Mouse (Mus musculus) brown adipose tissue, adult 24 weeks (tissue): Measurements from ENCODE around the gene Zbtb42. TPM values are rescaled to one million over a fixed set of nuclear protein-coding genes. Genes with fewer than 3 reads are reported as not detected.

Experiments used
- H3K27ac ChIP-seq: fragments of 200-500 bp; replicated peaks from 2 replicates; pipeline ENCODE4 v1.5.1; 2012; ENCODE audit warnings: low read depth, mild to moderate bottlenecking, low read length
- H3K4me1 ChIP-seq: fragments of 200-500 bp; 2 replicates; pipeline ENCODE4 v1.6.1; 2012; ENCODE audit warnings: low read length, mixed read lengths; ENCODE audit not compliant: control insufficient read depth, insufficient read depth, insufficient read length
- H3K4me3 ChIP-seq: fragments of 200-500 bp; 2 replicates; pipeline ENCODE4 v1.5.1; 2012; ENCODE audit warnings: low read depth, mild to moderate bottlenecking, low read length, moderate library complexity; ENCODE audit not compliant: insufficient read depth
- polyA plus RNA-seq: library from polyadenylated mRNA; stranded (reverse); fragments of >200 nt; gene quantifications from 2 replicates; pipeline ENCODE4 v1.2.4, GENCODE M21; 2012; ENCODE audit not compliant: missing spikeins, insufficient read depth, insufficient read length

Gene Zbtb42
- polyA plus RNA-seq, 1 experiment: 0.75 TPM

DNA sequence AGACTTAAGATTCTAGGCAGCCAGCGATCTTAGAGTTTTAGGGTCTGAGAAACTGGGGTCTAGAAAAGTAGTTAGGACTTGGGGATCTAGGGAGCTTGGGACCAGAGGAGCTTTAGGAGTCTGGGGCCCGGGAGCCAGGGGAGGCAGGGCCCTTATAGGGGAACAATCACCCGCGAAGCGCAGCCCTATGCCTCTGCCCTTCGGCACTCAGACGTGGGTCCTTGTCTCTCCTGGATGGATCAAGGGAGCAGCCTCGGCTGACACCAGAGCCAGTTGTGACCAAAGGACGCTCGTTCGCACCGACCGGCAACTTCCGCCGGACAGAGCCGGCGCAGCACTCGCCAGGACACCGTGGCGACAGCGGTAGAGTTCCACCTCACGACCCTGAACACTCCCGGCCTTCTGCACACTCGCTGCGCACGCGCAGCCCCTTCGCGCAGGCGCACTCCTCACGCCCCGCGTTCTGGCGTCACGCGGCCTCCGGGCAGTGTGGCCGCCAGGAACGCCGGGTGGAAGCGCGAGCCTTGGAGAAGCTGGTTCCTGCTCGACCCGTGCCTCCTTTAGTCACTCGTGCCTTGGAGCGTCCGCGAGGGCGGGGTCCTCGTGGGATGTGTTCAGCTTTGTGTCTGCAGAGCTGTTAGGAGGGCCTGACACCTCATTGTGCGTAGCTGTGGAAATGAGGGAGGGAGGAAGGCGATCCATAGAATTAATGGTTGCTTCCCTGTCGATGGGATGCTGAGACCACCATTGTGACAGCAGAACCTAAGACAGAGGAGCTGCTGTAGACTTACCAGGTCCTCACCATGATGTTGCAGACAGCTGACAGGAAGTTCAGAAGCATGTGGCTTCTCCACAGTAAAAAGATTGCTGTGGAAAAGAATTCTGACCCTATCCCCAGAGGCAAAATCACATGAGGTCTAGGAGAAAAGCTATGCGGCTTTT is 14.8 kb downstream of the Zbtb42 start:
- Histone ChIP-seq H3K4me1 (peaks cover 9% of the 10 kb centered on the region; the same call in 1 of the 2 replicates), H3K4me3 (peak overlapping the region; percentile 90), H3K27ac (peak overlapping the region; percentile 94)

DNA sequence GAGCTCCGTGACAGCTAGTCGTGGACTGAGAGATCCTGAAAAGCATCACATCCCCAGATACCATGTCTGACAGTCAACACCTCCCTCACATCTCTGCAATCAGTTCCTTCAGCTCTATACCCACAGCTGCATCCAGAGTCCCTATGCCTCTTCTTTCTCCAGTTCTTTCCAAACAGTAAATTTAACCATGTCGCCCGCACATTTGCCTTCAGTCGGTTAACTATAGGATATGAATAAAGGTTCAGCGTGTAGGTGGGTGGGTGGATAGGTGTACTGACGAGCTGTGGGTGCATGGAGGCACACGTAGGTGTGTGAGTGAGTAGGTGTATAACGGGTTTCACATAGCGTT is 15.5 kb downstream of the Zbtb42 start:
- peak overlapping the region; percentile 90 for H3K4me3 ChIP-seq
- H3K27ac ChIP-seq: no peak overlapping the region
- H3K4me1 ChIP-seq: peaks cover 9% of the 10 kb centered on the region; the same call in 1 of the 2 replicates

DNA sequence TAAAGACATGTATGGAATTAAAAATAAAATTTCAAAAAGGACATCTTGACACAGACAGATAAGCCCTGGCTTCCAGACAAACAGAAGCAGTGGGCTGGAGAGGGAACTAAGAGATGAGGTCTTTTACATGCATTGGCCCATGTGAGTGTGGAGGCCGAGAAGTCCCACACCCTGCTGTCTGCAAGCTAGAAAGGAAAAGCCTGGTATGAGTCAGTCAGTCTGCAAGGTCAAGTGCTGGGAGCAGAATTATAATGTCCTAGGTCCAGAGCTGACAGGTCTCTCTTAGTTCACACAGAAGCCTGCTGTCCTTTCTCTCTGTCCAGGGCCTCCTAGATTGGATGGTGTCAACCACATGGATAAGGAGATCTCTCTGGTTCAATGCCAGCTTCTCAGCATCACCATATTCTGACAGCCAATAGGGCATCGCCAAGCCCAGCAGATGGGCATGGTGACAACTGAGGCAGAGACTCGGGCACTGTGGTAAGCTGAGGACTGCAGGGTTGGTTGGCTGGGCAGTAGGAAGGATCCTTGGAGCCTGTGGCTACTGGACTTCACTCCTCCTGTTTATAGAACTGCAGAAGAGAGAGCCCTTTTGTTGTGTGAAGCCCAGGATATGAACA is 18.3 kb downstream of the Zbtb42 start:
- Histone ChIP-seq H3K4me1 (peaks cover 14% of the 10 kb centered on the region; the same call in 1 of the 2 replicates), H3K4me3 (no peak overlapping the region)

DNA sequence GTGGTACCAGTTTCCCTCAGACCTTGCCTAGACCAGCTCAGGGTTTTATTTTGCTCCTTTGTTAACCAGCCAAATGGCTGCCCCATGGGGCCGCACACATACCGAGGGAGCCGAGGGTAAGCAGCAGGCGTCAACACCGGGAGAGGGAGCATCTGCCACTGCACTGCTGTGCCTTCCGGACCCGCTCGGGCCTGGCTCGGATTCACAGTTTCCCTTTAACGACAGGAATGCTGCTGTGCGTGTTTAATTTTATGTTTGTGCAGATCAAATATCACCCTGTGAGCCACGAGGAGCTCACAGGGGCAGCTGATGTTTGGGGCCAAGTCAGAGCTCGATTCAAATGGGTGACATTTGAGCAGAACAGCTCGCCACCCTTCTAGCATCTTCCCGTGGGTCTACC is 21.9 kb downstream of the Zbtb42 start:
- Histone ChIP-seq H3K4me1 (0 out of 2 replicates have a peak, but pooled peaks cover 5% of the 10 kb centered on the region), H3K4me3 (no peak overlapping the region), H3K27ac (no peak overlapping the region)

More for the DNA sequence above, 18.3 kb downstream of the Zbtb42 start:
- no peak overlapping the region for H3K27ac ChIP-seq

DNA sequence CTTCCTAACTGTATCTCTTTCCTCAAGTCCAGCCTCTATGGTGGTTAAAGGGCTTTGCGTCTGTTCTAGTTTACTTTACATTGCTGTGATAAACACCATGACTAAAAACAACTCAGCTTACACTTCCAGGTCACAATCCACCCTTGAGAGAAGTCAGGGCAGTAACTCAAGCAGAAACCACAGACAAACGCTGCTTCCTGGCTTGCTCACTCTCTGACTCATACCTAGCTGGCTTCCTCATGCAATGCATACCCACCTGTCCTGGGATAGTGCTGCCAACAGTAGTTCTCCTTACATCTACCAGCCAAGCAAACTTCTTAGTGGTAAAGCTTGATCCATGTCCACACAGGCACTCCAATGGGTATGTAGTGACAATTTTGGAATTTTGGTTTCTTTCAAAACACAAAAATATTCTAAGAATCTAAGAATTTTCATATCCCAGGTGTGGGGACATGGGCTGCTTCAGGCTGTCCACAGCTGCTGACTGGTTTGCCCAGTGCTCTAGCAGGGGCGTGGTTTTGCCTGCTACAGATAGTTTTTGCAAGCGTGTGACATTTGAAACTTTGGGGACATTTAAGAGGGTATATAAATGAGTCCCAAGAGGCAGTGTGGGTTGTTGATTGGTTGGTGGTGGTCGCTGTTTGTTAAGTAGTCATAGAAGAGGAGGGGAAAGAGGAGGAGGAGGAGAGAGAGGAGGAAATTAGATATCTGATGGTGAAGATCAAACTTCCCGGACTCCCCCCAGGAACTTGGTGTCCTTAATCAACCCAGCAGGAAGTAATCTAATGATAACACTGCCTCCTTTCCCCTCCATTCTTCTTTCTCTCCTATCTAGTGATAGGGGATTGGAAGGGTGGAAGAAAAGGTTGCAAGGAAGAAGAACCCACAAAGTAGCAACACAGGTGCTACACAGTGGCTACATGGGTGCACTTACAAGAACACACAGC is 24.0 kb downstream of the Zbtb42 start:
- Histone ChIP-seq H3K4me1 (0 out of 2 replicates have a peak, but pooled peaks cover 5% of the 10 kb centered on the region), H3K4me3 (no peak overlapping the region), H3K27ac (no peak overlapping the region)

DNA sequence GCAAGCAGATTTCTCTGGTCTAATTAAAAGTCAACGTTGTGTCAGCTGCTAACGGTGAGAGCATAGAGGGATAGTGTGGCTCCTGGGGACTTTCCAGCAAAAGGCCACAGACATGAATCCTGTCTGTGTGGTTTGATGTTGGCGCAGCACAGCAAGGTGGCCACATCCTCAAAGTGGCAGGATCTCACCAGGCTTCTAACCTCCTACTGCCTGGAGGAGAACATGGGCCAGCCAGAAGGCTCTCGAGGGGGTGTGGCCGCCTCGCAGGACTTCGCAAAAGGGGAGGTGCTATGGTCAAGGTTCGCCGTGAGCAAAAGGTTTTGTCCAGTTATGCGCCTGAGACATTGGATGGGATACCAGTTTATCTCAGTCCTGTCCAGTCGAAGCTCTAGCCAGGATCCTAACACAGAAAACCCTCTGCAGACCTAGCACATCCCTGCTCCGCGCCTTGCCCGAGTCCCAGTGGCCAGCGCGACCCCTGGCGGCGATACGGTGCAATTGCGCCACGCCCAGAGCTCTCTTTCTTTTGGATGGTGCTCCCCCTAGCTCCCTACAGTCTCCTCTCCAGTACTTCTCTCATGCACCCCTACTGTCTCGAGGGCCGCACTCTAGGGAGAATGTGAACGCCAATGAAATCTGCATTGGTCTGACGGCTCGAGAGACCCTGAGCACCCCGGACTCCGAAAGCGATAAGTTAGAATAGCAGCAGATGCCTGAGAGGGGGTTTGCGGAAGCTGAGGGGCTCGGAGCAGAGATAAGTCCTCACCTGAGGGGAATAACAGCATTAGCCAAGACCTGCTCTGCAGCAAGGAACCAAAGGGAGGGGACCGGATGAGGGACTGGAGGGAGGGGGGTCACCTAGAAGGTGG is 28.3 kb downstream of the Zbtb42 start:
- H3K4me3 ChIP-seq: no peak overlapping the region; the same call in 1 of the 2 replicates
- no peak overlapping the region for H3K27ac ChIP-seq
- no peaks in the 10 kb centered on the region for H3K4me1 ChIP-seq

DNA sequence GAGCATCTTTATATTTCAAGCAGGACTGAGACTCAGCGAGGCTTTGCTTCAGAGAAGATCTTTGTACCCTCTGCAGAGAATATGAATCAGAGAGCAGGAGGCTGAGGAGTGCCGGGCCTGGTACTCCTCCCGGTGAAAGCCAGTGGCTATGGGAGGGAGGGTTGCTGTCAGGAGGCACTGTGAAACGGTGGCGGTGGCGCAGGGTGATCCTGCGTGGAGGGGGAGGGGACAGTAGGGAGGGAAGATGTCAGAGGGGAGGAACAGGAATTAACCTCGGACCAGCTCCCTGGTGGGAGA is 28.9 kb downstream of the Zbtb42 start:
- H3K4me3 ChIP-seq: no peak overlapping the region
- no peaks in the 10 kb centered on the region for H3K4me1 ChIP-seq
- H3K27ac ChIP-seq: no peak overlapping the region

DNA sequence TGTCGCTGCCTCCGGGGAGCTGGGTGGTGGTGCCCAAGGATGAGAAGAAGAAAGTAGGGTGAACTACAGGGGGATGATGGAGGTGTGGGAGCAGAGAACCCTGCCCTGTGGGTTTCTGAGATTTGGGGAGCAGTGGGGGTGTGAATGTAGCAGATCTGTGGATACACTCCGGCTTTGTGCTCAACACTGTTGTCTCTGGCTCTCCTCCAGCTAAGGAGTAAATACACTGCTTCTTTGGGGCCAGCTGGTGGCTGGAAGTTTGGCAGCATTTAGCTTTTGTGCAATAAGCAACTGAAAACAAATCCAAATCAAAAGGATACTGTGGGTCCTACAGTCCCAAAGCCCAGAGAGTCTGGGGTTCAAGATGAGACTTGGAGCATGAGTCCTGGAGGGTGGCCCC is 35.4 kb downstream of the Zbtb42 start:
- Histone ChIP-seq H3K27ac (no peak overlapping the region), H3K4me3 (no peak overlapping the region), H3K4me1 (no peaks in the 10 kb centered on the region)

DNA sequence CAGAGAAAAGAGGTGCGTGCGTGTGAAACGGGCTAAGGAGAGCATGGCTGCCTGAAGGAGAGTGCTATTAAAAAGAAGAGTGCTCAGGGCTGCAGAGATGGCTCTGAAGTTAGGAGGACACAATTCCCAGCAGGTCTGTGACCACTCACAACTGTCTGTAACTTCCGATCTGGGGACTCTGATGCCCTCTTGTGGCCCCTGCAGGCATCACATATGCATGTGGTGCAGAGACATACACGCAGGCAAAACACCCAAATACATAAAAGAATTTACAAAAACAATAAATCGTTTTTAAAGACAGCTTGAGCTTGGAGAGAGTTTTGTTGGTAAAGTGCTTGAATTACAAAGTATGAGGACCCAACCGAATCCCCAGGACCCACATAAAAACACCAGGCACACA is 38.5 kb downstream of the Zbtb42 start:
- Histone ChIP-seq H3K27ac (no peak overlapping the region), H3K4me1 (no peaks in the 10 kb centered on the region)

DNA sequence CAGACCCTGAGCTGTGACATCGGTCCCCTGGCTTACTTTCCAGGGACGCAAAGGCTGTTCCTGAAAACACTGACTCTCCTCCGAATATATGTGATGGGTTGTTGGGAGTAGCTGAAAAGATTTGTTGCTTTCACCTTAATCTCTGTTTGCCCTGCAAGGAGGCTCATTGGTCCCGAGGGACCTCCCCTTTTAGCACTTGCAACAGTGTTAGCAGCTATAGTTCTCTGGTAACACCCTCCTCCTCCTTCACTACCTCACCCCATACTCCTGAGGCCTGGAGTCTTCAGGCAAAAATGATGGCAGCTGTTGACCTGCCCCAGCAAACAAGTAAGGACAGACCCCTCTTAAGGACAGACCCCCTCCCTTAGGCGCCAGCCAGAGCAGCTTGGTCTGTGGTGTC is 40.4 kb downstream of the Zbtb42 start:
- H3K27ac ChIP-seq: no peak overlapping the region
- no peak overlapping the region for H3K4me3 ChIP-seq
- peaks cover 4% of the 10 kb centered on the region; the same call in 1 of the 2 replicates for H3K4me1 ChIP-seq

More for the DNA sequence above, 38.5 kb downstream of the Zbtb42 start:
- no peak overlapping the region for H3K4me3 ChIP-seq

DNA sequence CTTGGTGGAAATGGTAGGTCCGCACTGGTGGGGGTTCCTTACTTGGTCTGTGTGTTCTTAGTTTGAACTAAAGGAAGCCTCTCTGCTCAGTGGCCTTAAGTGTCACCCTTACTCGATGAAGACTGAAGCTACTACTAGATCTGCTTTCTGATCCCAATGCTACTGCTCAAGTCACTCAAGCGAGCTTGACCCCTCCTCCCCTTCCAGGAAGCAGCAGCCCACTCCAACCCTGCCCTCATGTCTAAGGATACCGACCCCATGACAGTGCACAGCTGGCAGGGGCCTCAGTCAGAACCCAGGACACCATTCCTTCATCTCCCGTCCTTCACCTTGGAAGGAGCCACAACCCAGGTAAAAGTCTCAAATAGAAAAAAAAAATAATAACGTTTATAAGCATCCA is 41.6 kb downstream of the Zbtb42 start, which contains the start of gene Cep170b:
Gene Cep170b, plus strand, starts transcription at position 240 of the 400 bp plus-strand sequence.
- Histone ChIP-seq H3K27ac (no peak within 1 kb of the TSS), H3K4me3 (no peak within 1 kb of the TSS), H3K4me1 (peaks cover 4% of the 10 kb centered on the region; the same call in 1 of the 2 replicates)

DNA sequence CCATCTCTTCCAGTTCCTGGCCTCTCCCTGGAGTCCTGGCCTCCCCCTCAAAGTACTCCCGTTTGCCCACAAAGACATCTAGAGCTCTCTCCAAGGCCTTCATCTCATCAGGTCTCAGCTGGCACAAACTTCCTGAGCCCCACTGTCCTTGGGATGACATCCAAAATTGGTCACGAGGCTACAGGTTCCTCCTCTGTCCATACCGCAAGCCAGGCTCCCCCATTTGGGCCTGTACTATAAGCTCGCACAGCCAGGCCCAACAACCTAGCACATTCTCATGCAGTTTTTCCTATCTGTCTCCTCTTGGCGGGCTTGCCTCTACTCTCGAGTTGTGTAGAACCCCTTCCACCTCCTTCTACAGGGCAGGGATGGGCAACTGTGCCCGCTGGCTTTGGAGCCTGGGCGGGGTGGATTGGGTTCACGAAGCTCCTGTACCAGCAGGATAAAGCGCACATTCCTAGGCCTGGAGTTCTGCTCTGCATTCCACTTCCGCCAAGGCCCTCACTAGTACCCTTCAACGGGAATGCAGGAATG is 42.3 kb downstream of the Zbtb42 start:
- Histone ChIP-seq H3K4me3 (no peak overlapping the region), H3K4me1 (peaks cover 4% of the 10 kb centered on the region; the same call in 1 of the 2 replicates), H3K27ac (no peak overlapping the region)

DNA sequence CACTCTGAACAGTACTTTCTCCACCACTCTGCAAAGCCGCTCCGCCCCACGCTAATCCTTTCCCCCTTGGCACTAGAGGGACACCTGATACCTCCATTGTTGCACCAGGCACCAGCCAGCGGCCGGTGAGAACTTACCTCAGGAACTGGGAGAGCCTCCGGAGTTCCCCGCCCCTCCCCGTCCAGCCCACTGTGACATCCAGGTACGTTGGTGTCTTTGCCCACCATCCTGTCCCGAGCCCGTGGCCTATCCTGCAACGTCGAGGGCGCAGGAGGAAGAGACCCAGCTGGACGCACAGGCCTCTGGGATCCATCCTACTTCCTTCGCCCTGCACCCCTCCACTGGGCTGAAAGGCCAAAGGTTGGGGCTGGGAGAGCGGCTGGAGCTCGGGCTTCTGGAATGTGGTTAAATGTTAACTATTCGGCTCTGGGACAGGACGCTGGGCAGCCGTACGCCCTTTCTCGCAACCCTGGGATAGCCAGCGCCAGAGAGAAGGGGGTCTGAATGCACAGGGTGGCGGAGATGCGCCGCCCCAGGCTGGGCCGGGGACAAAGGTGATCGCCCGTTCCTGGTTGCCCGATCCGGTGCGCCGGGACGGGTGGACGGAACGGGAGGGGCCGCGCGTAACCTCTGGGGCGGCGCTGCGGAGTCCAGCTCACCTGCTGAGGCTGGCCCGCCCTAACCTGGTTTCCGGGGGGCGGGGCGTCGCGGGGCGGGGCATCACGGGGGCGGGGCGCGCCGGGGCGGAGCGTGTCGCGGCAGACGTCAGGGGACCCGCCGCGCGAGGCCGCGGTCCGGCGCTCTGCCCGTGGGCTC is 43.0 kb downstream of the Zbtb42 start:
- Histone ChIP-seq H3K4me3 (peak overlapping the region; percentile 68), H3K27ac (no peak overlapping the region), H3K4me1 (peaks cover 4% of the 10 kb centered on the region; the same call in 1 of the 2 replicates)
